Mouse (Mus musculus) stomach, embryonic 16.5 days (tissue): ENCODE measurements around the gene Hdac7. TPM values are rescaled to one million over a fixed set of nuclear protein-coding genes. Genes with fewer than 3 reads are reported as not detected.
"Not testable (repeated sequence)": the region's sequence is repeated elsewhere in the genome, so short reads cannot be mapped to it uniquely, and the experiment has no call there.

Experiments used
- ATAC-seq: fragments of 200-750 bp; cut with Nextera tagmentation; 2 replicates; pipeline ENCODE4 v1.8.0; 2017; ENCODE audit warnings: moderate number of reproducible peaks, moderate TSS enrichment; ENCODE audit not compliant: insufficient read depth, low FRiP score
- H3K27ac ChIP-seq: fragments of 300-500 bp; sonication (generic); 2 replicates; pipeline ENCODE4 v1.5.1; 2014; ENCODE audit warnings: low read length
- H3K27me3 ChIP-seq: fragments of 300-500 bp; sonication (generic); 2 replicates; pipeline ENCODE4 v1.6.1; 2014; ENCODE audit warnings: low read length, control low read depth, mixed read lengths; ENCODE audit not compliant: control insufficient read depth, insufficient read depth
- H3K36me3 ChIP-seq: fragments of 300-500 bp; sonication (generic); 2 replicates; pipeline ENCODE4 v1.6.1; 2014; ENCODE audit warnings: low read length; ENCODE audit not compliant: control insufficient read depth, insufficient read depth
- H3K4me1 ChIP-seq: fragments of 300-500 bp; sonication (generic); 2 replicates; pipeline ENCODE4 v1.6.1; 2014; ENCODE audit warnings: low read length, control low read depth, mixed read lengths; ENCODE audit not compliant: control insufficient read depth, insufficient read depth
- H3K4me2 ChIP-seq: fragments of 300-500 bp; sonication (generic); 2 replicates; pipeline ENCODE4 v1.6.1; 2014; ENCODE audit warnings: low read depth, low read length, mixed read lengths
- H3K4me3 ChIP-seq: fragments of 300-500 bp; sonication (generic); replicated peaks from 2 replicates; pipeline ENCODE4 v1.5.1; 2014; ENCODE audit warnings: mild to moderate bottlenecking, low read length
- H3K9ac ChIP-seq: fragments of 300-500 bp; sonication (generic); 2 replicates; pipeline ENCODE4 v1.6.1; 2014; ENCODE audit warnings: low read length
- H3K9me3 ChIP-seq: fragments of 300-500 bp; sonication (generic); replicated peaks from 2 replicates; pipeline ENCODE4 v1.6.1; 2016; ENCODE audit warnings: low read length, control low read depth; ENCODE audit not compliant: control insufficient read depth
- WGBS: fragments of 180-500 bp; shearing (Covaris S2); extraction: QIAGEN DNeasy Blood & Tissue Kit; methylation state at CpG from one replicate; pipeline ENCODE4 v1.1.7; 2014; 5-methylcytosine and 5-hydroxymethylcytosine counted together
- polyA plus RNA-seq: library from polyadenylated mRNA; unstranded; fragments of >200 nt; fragmentation: Nextera tagmentation; extraction: Ambion mirVana; gene quantifications from 2 replicates; pipeline ENCODE4 v1.2.1, GENCODE M21; 2015

Gene Hdac7
- polyA plus RNA-seq, 1 experiment from 2014 or later: 20.4 TPM

DNA sequence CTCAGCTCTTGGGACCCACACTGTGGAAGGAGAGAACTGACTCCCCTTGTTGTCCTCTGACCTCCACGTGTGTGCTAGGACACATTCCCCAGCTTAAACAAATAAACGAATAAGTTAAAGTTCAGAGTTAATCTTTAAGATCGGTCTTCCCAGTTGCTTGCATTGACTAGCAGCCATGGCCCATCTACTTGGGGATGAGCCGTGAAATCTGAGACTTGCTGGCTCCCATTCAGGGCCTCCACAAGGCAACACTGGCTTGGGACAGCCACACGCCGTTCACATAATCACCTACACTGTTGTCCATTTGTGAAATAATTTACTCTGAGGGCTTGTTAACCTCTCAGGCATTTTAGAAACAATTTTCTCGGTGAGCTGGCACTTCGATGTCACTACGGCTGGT, 29.4 kb upstream of the Hdac7 start:
- WGBS: 60% methylated on average over 9 of the region's 9 CpGs
- 0 out of 2 replicates have a peak, but pooled peaks cover 2% of the 10 kb centered on the region for H3K4me1 ChIP-seq
- no peak overlapping the region for H3K4me2 ChIP-seq
- no peak overlapping the region for H3K9ac ChIP-seq
- no peak overlapping the region for H3K4me3 ChIP-seq
- H3K36me3 ChIP-seq: no peaks in the 10 kb centered on the region
- H3K27ac ChIP-seq: no peak overlapping the region
- no peaks in the 10 kb centered on the region for H3K27me3 ChIP-seq
- ATAC-seq: no peak
- H3K9me3 ChIP-seq: no peaks in the 10 kb centered on the region

DNA sequence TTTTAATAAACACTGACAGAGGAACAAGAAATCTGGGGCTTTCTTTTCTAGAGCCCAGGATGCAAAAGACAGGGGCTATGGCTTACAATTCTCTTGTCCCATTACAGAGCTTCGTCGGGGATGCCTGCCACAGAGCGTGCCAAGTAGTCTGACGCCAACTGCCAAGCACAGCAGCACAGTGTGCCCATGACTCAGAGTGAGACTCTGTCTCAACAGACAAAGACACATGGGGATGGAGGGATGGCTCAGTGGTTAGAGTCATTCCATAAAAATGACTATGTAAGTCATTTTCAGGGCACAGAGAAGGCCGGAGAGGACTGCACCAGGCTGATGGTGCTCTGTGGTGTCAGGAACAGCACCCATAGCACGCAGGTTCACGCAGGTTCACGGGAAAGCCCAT, 27.9 kb upstream of the Hdac7 start:
- no peaks in the 10 kb centered on the region for H3K27me3 ChIP-seq

DNA sequence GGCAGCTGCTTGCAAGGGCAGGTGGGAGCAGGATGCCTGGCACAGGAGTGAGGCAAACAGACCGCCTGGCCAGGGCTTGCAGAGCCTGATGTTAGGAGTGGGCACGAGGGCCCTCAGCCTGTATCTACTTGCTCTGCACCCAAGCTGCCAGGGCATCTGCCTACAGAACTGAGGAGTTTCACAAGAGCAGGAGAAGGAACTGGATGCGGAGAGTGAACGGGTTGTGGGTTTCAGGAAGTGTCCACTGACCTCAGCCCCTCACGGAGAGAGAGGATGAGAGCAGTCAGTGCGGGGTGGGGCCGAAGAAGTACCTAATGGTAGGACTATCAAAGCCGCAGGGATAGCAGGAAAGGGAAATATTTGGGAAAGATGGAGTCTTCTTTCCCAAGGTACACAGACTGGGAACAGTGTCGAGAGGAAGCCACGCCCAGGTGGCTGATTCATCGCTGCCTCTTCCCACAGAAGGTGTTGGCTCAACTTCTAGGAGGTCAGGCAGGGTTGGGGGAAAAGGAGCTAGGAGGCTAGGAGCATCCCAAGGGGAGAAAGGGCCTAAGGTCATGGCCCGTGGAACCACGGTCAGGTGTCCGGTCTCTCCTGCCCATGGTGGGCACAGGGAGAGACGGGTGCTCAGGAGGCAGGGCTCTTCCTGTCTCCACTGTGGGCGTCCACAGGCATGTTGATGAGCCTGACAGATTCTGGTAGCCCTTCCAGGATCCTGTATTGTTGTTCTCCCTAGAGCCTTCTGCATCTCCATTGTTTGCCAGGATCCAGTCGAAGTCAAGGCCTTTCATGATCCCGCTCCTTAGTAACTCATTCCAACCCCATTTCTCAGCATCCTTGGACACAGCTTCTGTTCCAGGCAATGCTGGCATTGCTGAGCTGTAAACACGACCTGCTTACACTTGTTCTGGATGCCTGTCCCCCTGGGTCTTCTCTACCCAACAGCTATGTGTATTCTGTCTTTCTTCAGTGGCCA, 27.0 kb upstream of the Hdac7 start:
- Histone ChIP-seq H3K9ac (no peak overlapping the region), H3K4me1 (0 out of 2 replicates have a peak, but pooled peaks cover 2% of the 10 kb centered on the region), H3K9me3 (peaks cover 7% of the 10 kb centered on the region; the same call in 1 of the 2 replicates), H3K4me2 (no peak overlapping the region), H3K27me3 (no peaks in the 10 kb centered on the region), H3K4me3 (no peak overlapping the region), H3K36me3 (0 out of 2 replicates have a peak, but pooled peaks cover 4% of the 10 kb centered on the region), H3K27ac (no peak overlapping the region)
- 76% methylated on average over 19 of the region's 19 CpGs for WGBS
- ATAC-seq: no peak

More for the DNA sequence above, 27.9 kb upstream of the Hdac7 start:
- Histone ChIP-seq H3K4me2 (no peak overlapping the region), H3K9me3 (peaks cover under 1% of the 10 kb centered on the region; the same call in 1 of the 2 replicates), H3K27ac (no peak overlapping the region), H3K4me3 (no peak overlapping the region), H3K36me3 (no peaks in the 10 kb centered on the region), H3K9ac (no peak overlapping the region), H3K4me1 (0 out of 2 replicates have a peak, but pooled peaks cover 2% of the 10 kb centered on the region)
- ATAC-seq: no peak
- 93% methylated on average over 8 of the region's 8 CpGs for WGBS

DNA sequence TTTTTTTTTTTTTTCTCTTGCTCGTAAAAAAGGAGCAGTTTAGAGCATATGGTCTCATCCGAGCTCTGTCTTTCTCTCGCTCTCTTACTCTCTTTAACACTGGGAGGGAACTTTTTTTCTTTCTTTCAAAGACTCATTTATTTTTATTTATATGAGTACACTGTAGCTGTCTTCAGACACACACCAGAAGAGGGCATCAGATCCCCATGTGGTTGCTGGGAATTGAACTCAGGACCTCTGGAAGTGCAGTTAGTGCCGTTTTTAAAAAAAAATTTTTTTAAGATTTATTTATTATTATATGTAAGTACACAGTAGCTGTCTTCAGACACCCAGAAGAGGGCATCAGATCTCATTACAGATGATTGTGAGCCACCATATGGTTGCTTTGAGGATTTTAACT, 25.8 kb upstream of the Hdac7 start:
- H3K4me2 ChIP-seq, H3K4me3 ChIP-seq: not testable (repeated sequence)
- 80% methylated on average over 4 of the region's 4 CpGs for WGBS

DNA sequence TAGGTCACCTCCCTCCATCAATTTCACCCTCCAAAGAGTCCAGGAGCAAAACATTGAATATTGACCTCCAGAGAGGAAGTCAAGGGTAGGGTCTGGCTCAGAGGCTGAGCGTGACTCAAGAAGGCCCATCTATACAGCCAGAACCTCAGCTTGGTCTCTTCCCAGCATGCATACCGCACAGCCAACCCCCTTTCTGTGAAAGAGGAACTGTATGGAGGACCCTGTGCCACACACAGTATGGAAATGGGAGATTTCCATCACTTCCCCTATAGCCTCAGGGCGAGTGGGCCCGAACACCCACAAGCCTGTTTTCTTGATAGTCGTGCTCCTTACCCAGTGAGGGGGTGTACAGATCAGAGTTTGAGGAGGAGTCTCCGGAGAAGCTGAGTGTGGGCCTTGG, 24.7 kb upstream of the Hdac7 start:
- H3K27me3 ChIP-seq: no peaks in the 10 kb centered on the region
- H3K36me3 ChIP-seq: 0 out of 2 replicates have a peak, but pooled peaks cover 7% of the 10 kb centered on the region
- H3K9ac ChIP-seq: no peak overlapping the region
- peaks cover 15% of the 10 kb centered on the region for H3K4me1 ChIP-seq
- H3K4me3 ChIP-seq: no peak overlapping the region
- no peak overlapping the region for H3K27ac ChIP-seq
- ATAC-seq: no peak
- H3K4me2 ChIP-seq: no peak overlapping the region
- peaks cover 11% of the 10 kb centered on the region; the same call in 1 of the 2 replicates for H3K9me3 ChIP-seq
- 89% methylated on average over 6 of the region's 6 CpGs for WGBS

More for the DNA sequence above, 25.8 kb upstream of the Hdac7 start:
- H3K4me1 ChIP-seq, H3K9ac ChIP-seq, H3K27ac ChIP-seq, H3K27me3 ChIP-seq, ATAC-seq, H3K36me3 ChIP-seq: not testable (repeated sequence)
- peaks cover 11% of the 10 kb centered on the region; the same call in 1 of the 2 replicates for H3K9me3 ChIP-seq

DNA sequence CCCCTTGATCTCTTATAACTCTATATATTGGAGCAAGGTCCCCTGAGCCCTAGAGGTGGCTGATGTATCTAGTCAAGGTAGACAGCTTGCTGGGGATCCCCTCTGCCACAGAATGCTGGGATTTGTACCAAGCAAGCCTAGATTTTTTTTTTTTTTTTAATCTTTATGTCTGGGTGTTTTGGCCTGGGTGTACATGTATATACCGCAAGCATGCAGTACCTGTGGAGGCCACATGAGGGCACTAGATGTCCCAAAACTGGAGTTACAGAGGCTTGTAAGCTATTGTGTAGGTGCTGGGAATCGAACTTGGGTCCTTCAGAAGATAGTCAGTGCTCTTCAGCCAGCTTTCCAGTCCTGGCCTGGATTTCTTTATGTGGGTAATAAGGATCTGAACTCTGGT, 21.7 kb upstream of the Hdac7 start:
- H3K36me3 ChIP-seq: 0 out of 2 replicates have a peak, but pooled peaks cover 7% of the 10 kb centered on the region
- peaks cover 11% of the 10 kb centered on the region; the same call in 1 of the 2 replicates for H3K9me3 ChIP-seq
- ATAC-seq: no peak
- H3K4me3 ChIP-seq: no peak overlapping the region
- 96% methylated on average over 2 of the region's 2 CpGs for WGBS
- H3K4me1 ChIP-seq: peaks cover 27% of the 10 kb centered on the region
- H3K27me3 ChIP-seq: no peaks in the 10 kb centered on the region
- H3K9ac ChIP-seq: no peak overlapping the region
- no peak overlapping the region for H3K4me2 ChIP-seq
- H3K27ac ChIP-seq: no peak overlapping the region

DNA sequence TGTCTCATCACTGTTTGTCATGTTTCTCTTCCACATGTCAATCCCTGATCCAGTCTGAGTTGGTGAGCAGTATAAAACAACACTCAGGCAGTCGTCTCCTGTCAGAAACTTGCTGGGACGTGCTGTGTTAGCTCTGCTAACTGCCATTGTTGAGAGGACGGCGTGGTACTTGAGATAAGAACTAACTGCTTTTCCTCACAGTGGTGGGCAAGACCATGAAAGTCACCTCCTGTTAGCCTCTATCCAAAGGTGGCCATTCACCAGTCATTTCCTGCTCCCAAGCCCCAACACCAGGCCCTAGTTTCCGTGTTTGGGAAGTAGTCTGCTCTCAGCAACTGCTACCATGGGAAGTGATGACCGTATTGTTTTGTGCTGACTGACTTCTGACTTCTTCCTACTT, 20.9 kb upstream of the Hdac7 start:
- Histone ChIP-seq H3K36me3 (0 out of 2 replicates have a peak, but pooled peaks cover 7% of the 10 kb centered on the region), H3K27ac (no peak overlapping the region), H3K9ac (no peak overlapping the region), H3K4me2 (no peak overlapping the region), H3K4me3 (no peak overlapping the region), H3K27me3 (no peaks in the 10 kb centered on the region), H3K9me3 (peaks cover 11% of the 10 kb centered on the region; the same call in 1 of the 2 replicates), H3K4me1 (peaks cover 29% of the 10 kb centered on the region)
- 42% methylated on average over 6 of the region's 6 CpGs for WGBS
- ATAC-seq: no peak

DNA sequence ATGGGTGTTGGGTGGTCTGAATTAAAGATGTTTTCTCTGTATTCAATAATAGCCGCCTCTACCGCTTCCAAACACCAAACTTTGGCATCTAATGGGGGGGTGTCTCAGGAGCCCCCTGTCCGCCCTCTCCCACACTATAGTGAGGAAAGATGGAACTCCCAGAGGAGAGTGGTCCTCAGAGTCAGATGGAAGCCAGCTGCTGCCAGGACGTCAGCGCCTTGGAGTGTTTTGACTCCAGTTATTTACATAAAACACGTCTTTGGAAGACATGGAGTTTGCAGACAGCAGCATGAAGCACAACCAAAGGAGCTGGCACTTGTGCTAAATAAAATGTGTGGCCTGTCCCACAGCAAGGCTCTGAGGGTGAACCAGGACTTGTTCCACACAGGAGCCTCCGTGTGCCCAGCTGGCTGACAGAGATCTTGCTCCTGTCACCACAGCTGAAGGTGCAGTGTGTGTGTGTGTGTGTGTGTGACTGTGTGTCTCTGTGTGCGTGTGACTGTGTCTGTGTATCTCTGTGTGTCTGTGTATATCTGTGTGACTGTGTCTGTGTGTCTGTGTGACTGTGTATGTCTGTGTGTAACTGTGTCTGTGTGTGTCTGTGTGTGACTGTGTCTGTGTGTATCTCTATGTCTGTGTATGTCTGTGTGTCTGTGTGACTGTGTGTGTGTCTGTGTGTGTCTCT, 20.2 kb upstream of the Hdac7 start:
- 0 out of 2 replicates have a peak, but pooled peaks have one; percentile 34 for ATAC-seq
- peaks cover 29% of the 10 kb centered on the region for H3K4me1 ChIP-seq
- H3K4me2 ChIP-seq: no peak overlapping the region
- peaks cover 14% of the 10 kb centered on the region; the same call in 1 of the 2 replicates for H3K9me3 ChIP-seq
- no peak overlapping the region for H3K4me3 ChIP-seq
- H3K36me3 ChIP-seq: 0 out of 2 replicates have a peak, but pooled peaks cover 7% of the 10 kb centered on the region
- 35% methylated on average over 8 of the region's 8 CpGs for WGBS
- no peaks in the 10 kb centered on the region for H3K27me3 ChIP-seq
- peak overlapping the region; percentile 60 for H3K27ac ChIP-seq
- no peak overlapping the region; the same call in 1 of the 2 replicates for H3K9ac ChIP-seq
